Mouse (Mus musculus) cerebellum, adult 18-20 months (tissue): ENCODE results near the gene Coq7.

Source experiments
- DNase-seq, 2 experiments: peaks; one replicate each; pipeline ENCODE4 v3.0.0; 2021

Gene Coq7

DNA sequence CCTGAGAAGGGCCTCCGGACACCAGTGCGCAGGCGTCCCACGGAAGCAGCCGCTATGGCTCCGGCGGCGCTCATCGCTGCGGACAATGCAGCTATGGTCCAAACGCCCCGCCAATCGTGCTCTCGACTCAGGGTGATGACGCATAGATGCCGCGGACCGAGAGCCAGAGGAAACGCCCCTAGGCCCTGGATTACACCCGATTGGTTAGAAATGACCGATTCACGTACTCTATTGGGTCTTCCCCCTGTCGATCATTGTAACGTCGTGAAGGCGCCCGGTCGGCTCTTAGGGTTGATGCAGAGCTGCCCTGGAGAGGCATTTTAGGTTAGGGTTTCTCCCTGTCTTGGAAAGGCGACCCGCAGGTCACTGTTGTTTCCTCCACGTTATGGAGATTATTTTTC lies at the start of gene Coq7:
TSS of gene Coq7 (minus strand) at position 179 of the 401 bp plus-strand sequence.
- peak; percentile 95 for DNase-seq

DNA sequence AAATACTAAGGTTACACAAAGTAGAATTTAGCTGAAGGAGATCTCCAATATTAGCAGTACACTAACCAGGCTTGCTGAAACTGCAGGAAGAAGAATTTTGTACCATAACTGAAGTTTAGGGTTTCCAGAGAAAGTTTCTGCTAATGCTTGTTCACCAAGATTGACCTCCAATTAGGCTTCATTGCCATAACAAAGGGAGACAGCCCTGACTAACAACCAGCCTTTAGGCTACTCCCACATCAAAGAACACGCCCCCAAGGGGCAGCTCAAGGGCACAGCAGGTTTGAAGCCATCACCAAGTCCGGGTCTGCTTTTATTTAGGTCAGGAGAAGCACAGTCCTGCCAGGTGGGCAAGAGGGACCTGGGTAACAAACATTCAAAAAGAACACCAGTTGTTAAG lies 46.8 kb upstream of the Coq7 start:
- no peak for DNase-seq

GRCm38 (mm10) chr7:118578269-118578668 lies 45.1 kb upstream of the Coq7 start:
- DNase-seq, result no peak

DNA sequence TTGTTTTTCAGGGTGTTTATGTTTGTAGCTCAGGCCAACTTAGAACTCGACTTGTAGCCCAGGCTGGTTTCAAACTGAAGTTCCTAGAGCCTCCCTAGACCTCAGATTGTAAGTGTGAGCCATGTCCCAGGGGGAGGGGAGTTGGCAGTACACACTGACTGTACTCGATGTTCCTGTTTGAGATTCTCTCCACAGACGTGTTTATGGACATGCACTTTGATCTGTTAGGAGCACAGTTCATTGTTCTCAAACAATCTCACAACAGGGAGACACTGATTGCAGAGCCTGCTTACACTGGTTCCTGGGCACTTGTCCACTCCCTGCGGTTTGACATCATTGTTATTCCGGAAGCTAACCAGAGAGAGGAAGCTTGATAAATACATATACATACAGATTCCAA lies 38.9 kb upstream of the Coq7 start:
- no peak for DNase-seq

DNA sequence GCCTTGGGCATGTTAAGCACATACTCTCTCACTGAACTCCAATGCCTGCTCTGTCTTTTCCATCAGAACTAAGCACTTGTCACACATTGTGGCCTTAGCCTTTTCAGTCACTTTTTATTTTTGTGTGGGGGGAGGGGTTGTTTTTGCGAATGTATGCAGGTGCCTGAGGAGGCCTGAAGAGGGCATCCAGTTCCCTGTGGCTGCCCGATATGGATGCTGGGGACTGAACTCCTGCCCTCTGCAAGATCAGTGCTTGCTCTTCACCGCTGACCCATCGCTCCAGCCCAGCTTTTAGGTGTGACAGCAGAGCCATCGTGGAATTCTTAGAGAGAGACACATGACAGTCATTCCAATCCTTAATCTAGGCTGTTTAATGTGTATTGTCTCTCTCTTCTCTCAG lies 38.2 kb upstream of the Coq7 start:
- DNase-seq, result no peak

- DNase-seq, result no peak
Measured at GRCm38 (mm10) chr7:118569121-118569543, 36.0 kb upstream of the Coq7 start.

GRCm38 (mm10) chr7:118554290-118554689 lies 21.1 kb upstream of the Coq7 start:
- no peak for DNase-seq

DNA sequence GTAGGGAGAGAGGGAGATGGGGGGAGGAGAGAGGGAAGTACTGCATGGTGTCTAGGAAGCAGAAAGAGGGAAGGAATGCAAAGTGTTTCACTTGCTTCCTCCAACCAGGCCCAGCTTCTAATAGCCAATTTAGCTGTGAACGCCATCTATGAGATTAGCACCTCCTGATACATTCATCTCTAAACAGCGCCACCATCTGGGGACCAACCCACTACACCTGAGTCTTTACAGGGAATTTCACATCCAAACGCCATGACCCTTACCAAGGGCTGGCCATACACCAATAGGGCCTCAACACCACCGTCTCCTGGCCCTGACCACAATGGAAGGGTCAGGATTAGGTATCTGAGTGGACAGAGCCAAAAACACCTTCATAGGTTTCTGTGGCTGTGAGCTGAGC lies 20.7 kb upstream of the Coq7 start:
- DNase-seq, result no peak

GRCm38 (mm10) chr7:118547451-118547850 lies 14.3 kb upstream of the Coq7 start:
- DNase-seq, result no peak

DNA sequence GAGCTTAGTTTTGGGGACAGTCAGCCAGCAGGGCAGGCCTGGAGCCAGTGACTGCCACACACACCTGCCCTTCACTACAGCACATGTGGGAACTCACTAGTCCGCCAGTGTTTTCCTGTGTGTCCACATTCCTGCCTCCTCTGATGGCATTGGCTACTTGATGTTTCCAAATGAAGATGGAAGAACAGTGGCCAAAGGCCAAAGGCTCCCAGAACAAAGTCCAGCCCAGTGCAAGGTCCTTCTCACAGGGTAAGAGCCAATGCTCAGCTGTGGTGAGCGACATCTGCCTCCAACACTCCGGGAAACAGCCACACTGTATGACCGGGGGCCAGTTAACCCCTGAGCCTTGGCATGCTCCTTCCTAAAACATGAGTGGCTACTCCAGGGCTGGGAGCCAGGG lies 11.0 kb upstream of the Coq7 start:
- no peak for DNase-seq

DNA sequence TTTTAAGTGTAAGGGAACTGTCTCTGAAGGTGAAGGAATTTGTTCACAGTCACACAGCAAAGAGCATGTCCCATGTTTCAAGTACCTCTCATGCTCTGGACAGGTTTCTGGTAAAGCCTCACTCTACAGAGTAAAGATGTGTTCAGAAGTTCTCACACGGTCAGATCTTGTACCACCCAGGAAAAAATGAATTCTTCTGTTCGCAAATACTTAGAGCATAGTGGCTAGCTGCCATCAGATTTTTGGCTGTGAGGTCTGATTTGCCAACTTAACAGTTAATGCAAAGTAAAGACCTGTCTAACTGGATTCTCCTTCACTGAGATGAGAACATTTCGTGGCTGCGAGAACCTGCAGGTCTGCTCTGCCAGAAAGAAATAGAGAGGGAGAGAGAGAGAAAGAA lies 1.9 kb upstream of the Coq7 start:
- DNase-seq, result no peak

DNA sequence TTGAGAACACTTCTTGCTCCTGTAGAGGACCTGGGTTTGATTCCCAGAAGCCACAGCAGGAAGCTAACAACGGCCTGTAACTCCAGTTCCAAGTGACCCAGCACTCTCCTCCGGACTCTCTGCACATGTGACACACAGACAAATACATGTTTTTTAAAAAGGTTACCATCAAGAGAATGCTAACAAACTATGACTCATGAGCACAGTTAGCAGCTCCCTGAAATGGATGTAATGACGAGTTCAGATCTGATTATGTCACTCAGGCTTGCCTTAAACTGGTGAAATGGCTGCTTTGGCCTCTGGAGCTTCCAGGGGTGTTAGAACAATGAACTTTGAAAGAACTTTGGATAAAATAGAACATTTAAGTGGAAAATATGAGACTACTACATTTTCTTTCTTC lies 1.2 kb upstream of the Coq7 start:
- no peak for DNase-seq

GRCm38 (mm10) chr7:118532519-118533177 lies 508 bp downstream of the Coq7 start:
- peak; percentile 97 to 98 for DNase-seq

GRCm38 (mm10) chr7:118526967-118527366 lies 6.2 kb downstream of the Coq7 start:
- no peak for DNase-seq

DNA sequence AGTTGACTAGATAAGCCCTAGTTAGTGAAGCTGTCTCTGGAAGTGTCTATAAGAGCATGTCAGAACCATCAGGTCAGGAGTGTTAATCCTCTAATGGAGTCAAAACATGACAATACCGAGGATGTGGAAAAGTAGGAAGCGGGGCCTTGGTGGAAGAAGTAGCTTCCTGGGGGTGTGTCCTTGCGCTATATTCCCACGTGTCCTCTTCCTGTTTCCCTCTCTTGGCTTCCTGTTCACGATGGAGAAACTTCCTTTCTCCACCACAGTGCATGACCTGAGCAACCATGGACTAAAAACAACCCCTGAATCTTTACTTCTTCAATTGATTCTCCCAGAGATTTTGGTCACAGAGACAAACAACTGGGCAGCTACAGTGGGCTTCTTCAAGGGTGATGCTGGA lies 11.1 kb downstream of the Coq7 start:
- DNase-seq, result no peak

DNA sequence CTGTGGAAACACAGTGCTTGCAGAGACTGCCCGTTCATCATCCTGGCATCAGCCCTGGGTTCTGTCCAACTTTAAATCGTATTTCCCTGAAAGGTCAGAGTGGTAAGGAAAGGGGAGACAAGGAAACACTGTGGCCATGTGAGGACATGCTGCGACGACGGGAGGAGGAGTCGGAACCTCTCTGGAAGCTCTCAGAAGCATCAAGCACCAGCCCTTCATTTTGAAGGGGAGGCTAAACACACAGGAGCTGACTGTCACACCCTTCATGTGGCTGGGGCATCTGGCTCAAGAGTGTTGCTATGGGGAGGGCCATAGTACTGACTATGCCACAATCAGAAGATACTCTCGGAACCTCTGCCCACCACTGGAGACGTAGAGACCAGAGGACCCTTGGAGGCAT lies 13.5 kb downstream of the Coq7 start:
- no peak for DNase-seq

- DNase-seq, result peak; percentile 63 to 82
Measured at GRCm38 (mm10) chr7:118518687-118519086, 14.5 kb downstream of the Coq7 start.

DNA sequence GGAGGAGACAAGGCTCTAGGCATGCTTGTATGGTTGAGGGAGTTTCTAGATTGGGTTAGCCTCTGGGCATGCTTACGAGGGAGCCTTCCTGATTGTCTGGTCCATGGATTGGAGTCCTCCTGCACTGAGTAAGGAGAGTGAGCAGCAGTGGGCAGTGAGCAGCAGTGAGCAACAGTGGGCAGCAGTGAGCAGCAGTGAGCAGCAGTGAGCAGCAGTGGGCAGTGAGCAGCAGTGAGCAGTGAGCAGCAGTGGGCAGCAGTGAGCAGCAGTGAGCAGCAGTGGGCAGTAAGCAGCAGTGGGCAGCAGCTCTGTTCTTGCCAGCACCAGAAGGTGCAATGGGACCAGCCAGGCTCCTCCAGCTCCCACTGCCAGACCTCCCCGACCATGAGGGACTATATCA lies 15.3 kb downstream of the Coq7 start:
- DNase-seq, result no peak

DNA sequence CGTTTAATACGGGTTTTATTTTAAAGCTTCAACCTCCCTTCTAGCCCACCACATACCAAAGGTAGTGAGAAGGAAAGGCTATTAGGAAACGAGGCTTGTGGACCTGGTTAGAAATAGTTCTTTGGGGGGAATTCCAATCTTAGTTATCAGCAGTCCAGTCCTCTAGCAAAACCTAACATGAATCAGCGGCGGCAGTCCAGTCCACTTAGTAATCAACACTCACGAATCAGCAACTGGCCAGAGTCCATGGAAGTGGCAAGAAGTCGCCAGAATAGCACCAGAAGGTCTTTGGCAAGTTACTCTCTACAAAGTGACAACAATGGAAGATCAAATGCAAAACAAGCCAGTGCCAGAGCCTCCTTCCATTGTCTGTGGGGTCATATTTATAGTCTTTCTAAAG lies 24.6 kb downstream of the Coq7 start:
- DNase-seq, result no peak

GRCm38 (mm10) chr7:118503844-118504243 lies 29.3 kb downstream of the Coq7 start:
- DNase-seq, result no peak

DNA sequence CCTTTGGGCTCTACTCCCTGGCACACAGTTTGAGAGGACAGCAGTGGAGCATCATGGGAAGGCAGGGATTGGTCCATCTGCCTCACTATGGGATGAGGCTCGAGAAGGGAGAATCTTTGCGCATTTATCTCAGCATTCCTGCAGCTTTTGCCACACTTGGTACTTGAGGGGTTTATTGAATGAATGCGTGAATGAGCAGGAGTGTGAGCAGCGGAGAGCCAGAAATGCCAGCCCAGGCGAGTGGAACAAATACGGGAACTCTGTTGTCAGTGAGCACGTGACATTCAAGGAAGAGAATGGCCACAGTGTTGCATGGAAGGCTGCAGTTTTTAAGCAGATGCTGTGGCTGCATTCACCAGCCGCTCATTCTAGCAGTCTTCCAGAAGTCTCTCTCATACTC lies 30.8 kb downstream of the Coq7 start:
- no peak for DNase-seq

- no peak for DNase-seq
Measured at GRCm38 (mm10) chr7:118499784-118500435, 33.2 kb downstream of the Coq7 start.

DNA sequence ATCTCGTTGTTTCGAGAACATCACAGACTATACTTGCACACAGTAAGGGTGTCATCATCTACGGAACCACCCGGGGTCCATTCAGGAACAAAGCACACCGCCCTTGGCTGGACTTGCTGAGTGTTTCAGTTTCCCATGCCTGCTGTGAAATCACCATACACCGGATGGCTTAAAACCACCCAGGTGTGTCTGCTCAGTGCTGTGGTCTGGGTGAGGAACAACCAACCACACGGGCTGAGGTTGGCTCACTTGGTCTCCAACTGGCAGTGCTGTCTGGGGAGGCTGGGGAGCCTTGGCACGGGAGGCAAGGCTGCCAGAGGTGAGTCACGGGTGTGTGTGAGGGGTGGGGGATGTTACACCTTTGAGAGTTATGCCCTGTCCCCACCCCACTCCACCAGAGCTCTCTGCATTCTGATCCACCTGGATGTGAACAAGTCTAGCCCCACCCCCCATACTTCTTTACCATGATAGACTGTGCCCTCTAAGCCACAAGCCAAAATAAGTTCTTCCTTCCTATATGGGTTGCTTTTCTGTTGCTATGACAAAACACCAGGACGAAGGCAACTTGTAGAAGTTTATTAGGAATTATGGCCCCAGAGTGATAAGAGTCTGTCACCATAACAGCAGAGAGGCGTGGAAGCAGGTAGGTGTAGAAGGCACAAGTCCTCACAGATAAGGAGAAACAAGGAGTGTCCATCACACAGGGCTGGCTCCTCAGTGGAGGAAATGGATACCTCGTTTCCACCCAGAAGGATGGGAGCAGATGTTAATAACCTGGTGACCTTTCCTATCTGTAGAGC lies 34.0 kb downstream of the Coq7 start:
- no peak for DNase-seq
